Comparison of ENCODE assay signal across 23 mouse cellular contexts in genomic region chr1:63134530-63134929, GRCm38 (mm10).
"Had no signal": no experiment of that assay in that cellular context is flagged by ENCODE, and none has a peak within 500 bp of the region (broad histone marks: within the 10 kb centered on the region; RNA-seq: fewer than 3 reads in every experiment).

No protein-coding gene starts in this region.

- H3K9ac ChIP-seq: heart, embryonic 13.5 days; heart, embryonic 15.5 days; hindbrain, embryonic 13.5 days; hindbrain, embryonic 15.5 days; intestine, embryonic 15.5 days; limb, embryonic 12.5 days; liver, embryonic 13.5 days had no signal

- H3K36me3 ChIP-seq: intestine, embryonic 15.5 days had no signal

- H3K4me3 ChIP-seq: gastrocnemius, adult 2 months; heart, embryonic 13.5 days; heart, embryonic 15.5 days; hindbrain, embryonic 13.5 days; hindbrain, embryonic 15.5 days; intestine, embryonic 15.5 days; layer of hippocampus, adult 2 months; left cerebral cortex, adult 2 months; limb, embryonic 10.5 days; limb, embryonic 12.5 days; liver, embryonic 13.5 days had no signal

- H3K27me3 ChIP-seq: heart, embryonic 13.5 days; heart, embryonic 15.5 days; hindbrain, embryonic 13.5 days; hindbrain, embryonic 15.5 days; intestine, embryonic 15.5 days; limb, embryonic 12.5 days; liver, embryonic 13.5 days had no signal

- H3K27ac ChIP-seq: gastrocnemius, adult 2 months; heart, embryonic 13.5 days; heart, embryonic 15.5 days; hindbrain, embryonic 13.5 days; hindbrain, embryonic 15.5 days; hindbrain, postnatal 0 days; intestine, embryonic 15.5 days; layer of hippocampus, adult 2 months; left cerebral cortex, adult 2 months; limb, embryonic 10.5 days; limb, embryonic 12.5 days; liver, embryonic 13.5 days had no signal

- H3K4me1 ChIP-seq: intestine, embryonic 15.5 days had no signal

- DNase-seq: gastrocnemius, adult 2 months; gastrocnemius, postnatal 10 days; gastrocnemius, postnatal 25 days; heart, adult 18-20 months; heart, postnatal 14 days; heart, postnatal 36 days; kidney, adult 18-20 months; kidney, adult 8-10 months; kidney, postnatal 10 days; kidney, postnatal 25 days; kidney, postnatal 4 days; liver; liver, embryonic 13.5 days had no signal
